Mouse (Mus musculus) embryonic fibroblast, embryonic 13.5 days (primary cell): ENCODE measurements around the gene Atf7. TPM values are rescaled to one million over a fixed set of nuclear protein-coding genes. Genes with fewer than 3 reads are reported as not detected.

ENCODE experiments used
- H3K27ac ChIP-seq: 2 replicates; pipeline ENCODE4 v1.5.1; 2012; ENCODE audit warnings: low read length, control low read depth, inconsistent platforms; ENCODE audit not compliant: insufficient read depth
- H3K4me1 ChIP-seq: 2 replicates; pipeline ENCODE4 v1.6.1; 2011; ENCODE audit warnings: low read length; ENCODE audit not compliant: control insufficient read depth, insufficient read depth
- H3K4me3 ChIP-seq: 2 replicates; pipeline ENCODE4 v1.5.1; 2011; ENCODE audit warnings: mild to moderate bottlenecking, control low read depth, low read length; ENCODE audit not compliant: insufficient read depth
- CTCF ChIP-seq: IDR thresholded peaks from 2 replicates; pipeline ENCODE4 v1.5.1; 2011; ENCODE audit warnings: mild to moderate bottlenecking, control low read depth, low read length, moderate library complexity, borderline replicate concordance; ENCODE audit not compliant: insufficient read depth
- POLR2A ChIP-seq: IDR thresholded peaks from 2 replicates; pipeline ENCODE4 v1.6.1; 2011; ENCODE audit warnings: low read depth, mild to moderate bottlenecking, control low read depth, low read length, moderate library complexity
- polyA plus RNA-seq: library from polyadenylated mRNA; stranded (reverse); fragments of >200 nt; gene quantifications from 2 replicates; pipeline ENCODE4 v1.2.4, GENCODE M21; 2011; ENCODE audit warnings: low read depth; ENCODE audit not compliant: missing spikeins, insufficient read length

Gene Atf7
- polyA plus RNA-seq, 1 experiment = 68.7 TPM

DNA sequence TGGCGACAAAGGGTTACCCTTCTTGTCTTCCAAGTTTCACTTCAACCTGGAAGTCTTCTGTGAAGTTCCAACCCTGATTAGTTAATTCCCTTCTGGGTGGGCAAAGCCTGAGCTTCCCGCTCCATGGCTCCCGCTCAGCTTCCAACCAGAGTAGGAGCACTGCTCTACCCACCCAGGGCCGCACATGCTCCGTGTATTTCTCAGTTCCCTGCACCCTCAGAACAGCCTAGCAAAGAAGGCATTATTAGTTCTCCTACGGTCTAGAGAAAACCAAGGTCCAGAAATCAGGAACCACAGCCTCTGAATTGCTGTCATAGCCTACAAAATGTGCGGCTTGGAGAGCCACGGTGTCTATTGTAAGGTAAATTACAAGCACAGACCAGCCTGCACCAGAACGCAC is 115.2 kb downstream of the Atf7 start:
- Histone ChIP-seq H3K27ac (no peak overlapping the region), H3K4me1 (0 out of 2 replicates have a peak, but pooled peaks cover 9% of the 10 kb centered on the region), H3K4me3 (peak overlapping the region; percentile 44)
- no peak for TF ChIP-seq CTCF
- TF ChIP-seq POLR2A = no peak

DNA sequence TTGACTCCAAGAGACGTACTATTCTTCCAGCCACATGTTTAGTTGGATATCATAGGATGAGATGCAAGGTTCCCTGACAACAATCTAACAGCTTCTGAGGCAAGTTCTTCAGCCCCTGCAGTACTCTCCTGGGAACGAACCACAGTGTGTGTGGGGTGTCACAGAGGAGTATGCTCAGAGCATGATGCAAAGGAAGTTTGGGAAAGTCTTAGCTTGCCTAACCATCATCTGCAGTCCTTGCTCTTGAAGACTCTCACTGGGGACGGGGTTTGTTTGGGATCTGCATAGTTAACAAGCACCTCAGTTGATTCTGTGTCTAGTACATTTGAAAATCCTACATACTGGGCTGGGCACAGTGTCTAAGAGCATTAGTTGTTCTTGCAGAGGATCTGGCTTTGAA is 116.9 kb downstream of the Atf7 start:
- Histone ChIP-seq H3K27ac (no peak overlapping the region), H3K4me1 (0 out of 2 replicates have a peak, but pooled peaks cover 9% of the 10 kb centered on the region), H3K4me3 (no peak overlapping the region)
- no peak for TF ChIP-seq CTCF
- no peak for TF ChIP-seq POLR2A

DNA sequence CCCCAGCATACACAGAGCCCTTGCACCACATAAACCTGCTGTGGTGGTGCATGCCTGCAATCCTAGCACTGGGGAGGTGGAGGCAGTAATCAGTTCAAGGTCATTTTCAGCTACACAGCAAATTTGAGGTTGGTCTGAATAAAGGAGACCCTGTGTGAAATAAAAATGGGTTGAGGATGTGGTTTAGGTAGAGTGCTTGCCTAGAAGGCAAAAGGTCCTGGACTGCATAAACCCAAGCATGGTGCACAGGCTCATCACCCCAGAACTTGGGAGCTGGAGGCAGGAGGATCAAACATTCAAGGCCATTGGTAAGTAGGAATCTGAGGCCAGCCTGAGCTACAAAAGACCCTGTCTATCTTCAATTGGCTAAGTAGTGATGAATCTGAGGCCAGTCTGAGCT is 117.7 kb downstream of the Atf7 start:
- no peak for TF ChIP-seq POLR2A
- TF ChIP-seq CTCF = no peak
- no peak overlapping the region for H3K27ac ChIP-seq
- 0 out of 2 replicates have a peak, but pooled peaks cover 9% of the 10 kb centered on the region for H3K4me1 ChIP-seq
- no peak overlapping the region for H3K4me3 ChIP-seq

DNA sequence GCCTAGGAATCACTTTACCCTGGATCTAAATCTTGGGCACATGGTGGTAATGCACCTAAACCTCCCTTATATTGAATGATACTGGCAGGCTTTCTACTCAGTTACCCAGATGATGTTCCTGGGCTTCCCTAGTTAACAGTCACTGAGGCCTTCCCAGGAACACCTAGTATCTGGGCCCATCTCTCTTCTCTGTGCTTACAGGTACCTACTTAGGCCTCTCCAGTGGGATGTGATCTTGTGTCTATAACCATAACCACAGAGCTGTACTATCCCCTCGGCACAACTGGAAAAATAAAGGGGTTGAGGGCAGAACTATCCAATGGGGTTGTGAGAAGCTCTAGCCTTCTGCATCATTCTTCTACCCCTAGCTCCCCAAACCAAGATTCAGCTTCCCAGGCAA is 118.4 kb downstream of the Atf7 start:
- TF ChIP-seq CTCF (no peak), POLR2A (no peak)
- no peak overlapping the region for H3K4me3 ChIP-seq
- H3K4me1 ChIP-seq = 0 out of 2 replicates have a peak, but pooled peaks cover 6% of the 10 kb centered on the region
- H3K27ac ChIP-seq = no peak overlapping the region

DNA sequence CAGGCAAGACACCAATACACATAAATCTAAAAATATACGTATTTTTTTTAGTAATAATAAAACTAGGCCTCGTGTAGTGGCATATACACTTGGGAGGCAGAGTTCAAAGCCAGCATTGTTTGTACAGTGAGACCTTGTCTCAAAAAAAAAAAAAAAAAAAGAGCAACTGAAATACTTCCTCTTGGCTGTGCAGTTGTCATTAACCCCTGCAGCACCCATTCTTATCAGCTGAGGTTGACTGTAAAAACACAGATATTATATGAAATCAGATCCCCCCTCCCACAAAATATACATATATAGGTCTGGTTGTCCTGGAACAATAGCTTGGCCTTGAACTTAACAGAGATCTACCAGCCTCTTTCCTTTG is 118.8 kb downstream of the Atf7 start:
- Histone ChIP-seq H3K4me3 (no peak overlapping the region), H3K4me1 (0 out of 2 replicates have a peak, but pooled peaks cover 4% of the 10 kb centered on the region), H3K27ac (no peak overlapping the region)
- TF ChIP-seq CTCF (no peak), POLR2A (no peak)

DNA sequence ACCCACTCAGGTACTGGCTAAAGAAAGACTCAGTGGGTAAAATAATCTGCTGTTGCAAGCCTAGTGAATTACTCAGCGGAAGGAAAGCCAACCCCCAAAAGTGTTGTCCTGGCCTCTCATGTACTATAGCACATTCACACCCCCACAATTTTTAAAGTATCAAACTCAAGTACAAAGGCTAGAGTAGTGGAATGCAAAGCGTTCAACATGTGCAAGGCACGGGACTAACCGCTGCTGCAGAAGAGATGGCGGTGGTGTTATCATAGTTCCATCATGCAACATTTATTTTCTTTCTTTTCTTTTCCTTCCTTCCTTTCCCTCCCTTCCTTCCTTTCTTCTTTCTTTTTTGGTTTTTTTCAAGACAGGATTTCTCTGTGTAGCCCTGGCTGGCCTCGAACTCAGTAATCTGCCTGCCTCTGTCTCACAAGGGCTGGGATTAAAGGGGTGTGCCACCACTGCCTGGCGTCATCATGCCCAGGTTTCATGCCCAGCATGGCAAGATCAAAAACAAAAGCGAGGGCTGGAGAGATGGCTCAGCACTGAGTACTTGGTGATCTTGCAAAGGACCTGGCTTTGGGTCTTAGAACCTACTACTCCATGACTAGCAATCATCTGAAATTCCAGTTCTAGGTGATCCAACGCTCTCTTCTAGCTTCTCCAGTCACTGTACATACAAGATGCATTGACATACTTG is 119.3 kb downstream of the Atf7 start:
- TF ChIP-seq POLR2A = no peak
- TF ChIP-seq CTCF = no peak
- H3K27ac ChIP-seq = no peak overlapping the region
- no peaks in the 10 kb centered on the region for H3K4me1 ChIP-seq
- no peak overlapping the region for H3K4me3 ChIP-seq

DNA sequence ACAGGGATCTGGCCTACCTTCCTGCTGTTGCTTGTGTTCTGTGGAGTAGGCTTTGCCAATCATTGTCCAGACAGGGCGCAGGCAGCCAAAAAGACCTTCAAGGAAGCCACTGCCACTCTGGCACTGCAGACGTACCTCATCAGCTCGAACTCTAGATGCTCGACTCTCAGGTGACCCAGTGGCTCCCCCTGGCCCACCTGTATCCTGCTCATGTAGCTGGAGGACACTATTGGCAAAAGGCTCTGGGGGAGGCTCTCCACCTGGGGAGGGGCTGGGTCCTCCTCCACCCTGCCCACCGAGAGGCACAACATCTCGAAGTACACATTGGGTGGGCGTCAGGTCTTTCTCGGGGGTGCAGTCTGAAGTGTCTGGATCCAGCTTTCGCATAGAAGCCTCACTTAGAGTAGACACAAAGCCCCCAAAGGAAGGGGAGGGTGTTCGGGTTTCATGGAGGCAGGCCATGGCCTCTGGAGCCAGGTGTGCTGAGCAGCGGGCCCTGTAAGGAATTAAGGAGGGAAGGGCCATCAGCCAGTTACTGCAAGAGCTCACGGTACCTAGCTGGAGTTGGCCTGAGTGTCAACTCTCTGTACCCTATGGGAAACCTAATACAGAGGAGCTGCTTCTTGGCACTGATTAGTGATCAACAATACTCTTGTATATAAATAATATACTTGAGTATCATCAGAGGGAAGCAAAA is 120.0 kb downstream of the Atf7 start:
- no peak overlapping the region for H3K27ac ChIP-seq
- TF ChIP-seq POLR2A (no peak), CTCF (no peak)
- no peaks in the 10 kb centered on the region for H3K4me1 ChIP-seq
- H3K4me3 ChIP-seq = no peak overlapping the region

DNA sequence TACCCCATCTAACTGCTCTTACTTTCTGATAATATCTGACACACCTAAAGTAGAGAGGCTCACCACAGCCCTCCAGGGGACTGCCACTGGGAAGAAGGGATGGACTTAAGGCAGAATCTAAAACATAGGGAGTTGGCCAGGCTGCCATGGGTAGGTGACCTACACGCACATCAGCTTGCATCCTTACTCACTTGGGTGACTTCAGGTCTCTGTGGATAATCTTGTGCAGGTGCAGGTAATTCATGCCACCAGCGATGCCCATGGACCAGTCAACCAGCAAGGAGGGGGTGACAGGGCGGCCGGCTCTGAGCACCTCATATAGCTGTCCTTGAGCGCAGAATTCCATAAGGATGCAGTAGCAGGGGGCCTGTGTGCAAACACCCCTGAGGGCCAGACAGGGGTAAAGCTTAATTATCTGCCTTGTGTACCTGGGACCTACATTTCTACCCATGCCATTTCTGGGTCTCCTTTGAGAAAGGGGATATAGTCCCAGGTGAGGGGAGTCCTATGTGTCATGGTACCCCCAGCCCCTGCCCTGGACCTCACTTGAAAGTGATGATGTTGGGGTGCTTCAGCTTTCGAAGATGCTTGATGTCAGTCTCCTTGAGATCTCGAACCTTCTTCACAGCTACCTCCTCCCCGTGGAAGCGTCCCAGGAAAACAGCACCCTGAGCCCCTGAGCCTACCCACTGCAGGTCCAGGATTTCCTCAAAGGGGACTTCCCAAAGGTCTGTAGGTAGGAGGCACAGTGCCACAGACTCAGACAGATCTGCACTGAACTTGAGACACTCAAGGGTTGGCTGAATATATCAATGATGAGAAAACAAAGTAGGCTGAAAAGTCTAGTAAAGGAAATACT is 121.1 kb downstream of the Atf7 start:
- Histone ChIP-seq H3K27ac (no peak overlapping the region), H3K4me1 (no peaks in the 10 kb centered on the region)
- no peak for TF ChIP-seq POLR2A
- TF ChIP-seq CTCF = no peak

DNA sequence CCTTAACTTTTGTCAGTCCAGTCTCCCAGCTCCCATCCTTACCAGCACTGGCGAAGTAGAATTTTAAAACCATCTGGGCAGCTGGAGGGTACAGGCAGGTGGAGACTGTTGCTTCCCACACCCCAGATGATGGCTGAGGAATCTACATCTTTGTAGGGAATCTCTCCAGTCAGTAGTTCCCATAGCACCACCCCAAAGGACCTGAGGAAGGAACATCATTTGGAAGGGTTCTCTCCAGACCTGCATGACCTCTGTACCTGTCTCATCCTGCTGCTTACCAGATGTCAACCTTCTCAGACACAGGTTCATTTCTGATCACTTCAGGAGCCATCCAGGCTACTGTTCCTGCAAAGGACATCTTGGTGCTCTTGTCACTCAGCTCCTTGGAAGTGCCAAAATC is 121.8 kb downstream of the Atf7 start, which contains the start of gene Gm10337:
TSS of gene Gm10337 (plus strand) at position 276 of the 400 bp plus-strand sequence.
- TF ChIP-seq POLR2A = no peak
- TF ChIP-seq CTCF = no peak
- Histone ChIP-seq H3K27ac (no peak within 1 kb of the TSS), H3K4me1 (no peaks in the 10 kb centered on the region), H3K4me3 (no peak within 1 kb of the TSS)

More for the DNA sequence above, 121.1 kb downstream of the Atf7 start:
- no peak overlapping the region for H3K4me3 ChIP-seq

DNA sequence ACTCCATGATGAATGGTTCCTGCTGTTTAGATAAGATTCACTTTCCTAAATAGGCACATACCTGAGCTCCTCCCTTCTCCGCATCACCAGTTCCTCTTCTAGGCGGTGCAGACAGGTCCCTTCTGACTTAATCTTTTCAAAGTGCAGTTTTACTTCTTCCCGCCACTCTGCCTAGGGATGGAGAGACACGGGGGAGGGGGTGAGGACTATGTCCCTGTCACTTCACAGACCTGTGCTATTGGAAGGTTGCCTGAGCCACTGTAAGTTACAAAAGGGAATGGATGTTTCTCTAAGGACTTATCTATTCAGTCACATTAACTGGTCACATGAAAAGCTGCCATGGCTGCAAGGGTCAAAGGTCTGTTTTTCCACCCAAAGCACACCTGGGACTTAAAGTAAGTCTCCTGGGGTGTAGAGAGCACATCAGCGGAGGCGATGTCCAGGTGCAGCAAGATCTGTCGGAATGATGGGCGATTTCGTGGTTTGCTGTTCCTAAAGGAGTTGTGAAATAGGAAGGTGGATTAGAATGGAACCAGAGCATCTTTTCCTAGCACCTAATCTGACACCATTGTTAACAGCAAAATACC is 122.9 kb downstream of the Atf7 start:
- no peak overlapping the region for H3K27ac ChIP-seq
- no peaks in the 10 kb centered on the region for H3K4me1 ChIP-seq
- no peak overlapping the region for H3K4me3 ChIP-seq
- TF ChIP-seq POLR2A (no peak), CTCF (no peak)
